Mouse (Mus musculus) CH12.LX (cell line): ENCODE measurements around the gene Gpr68. TPM values are rescaled to one million over a fixed set of nuclear protein-coding genes. Genes with fewer than 3 reads are reported as not detected.

Source experiments
- DNase-seq: peaks from one replicate; pipeline ENCODE4 v3.0.0-alpha.2; 2013; ENCODE audit errors: extremely low read depth
- H3K27ac ChIP-seq: 2 replicates; pipeline ENCODE4 v1.5.1; 2012; ENCODE audit warnings: low read depth, mild to moderate bottlenecking, control low read depth, moderate library complexity; ENCODE audit not compliant: insufficient read depth
- H3K27me3 ChIP-seq: replicated peaks from 2 replicates; pipeline ENCODE3; 2012; ENCODE audit warnings: inconsistent platforms
- H3K36me3 ChIP-seq, 2 experiments: replicated peaks in 1 of 2; 2 replicates each; pipeline versions ENCODE3 to v1.6.1; 2012; ENCODE audit warnings: inconsistent platforms in 1 of 2, low read length in 1 of 2, mild to moderate bottlenecking in 1 of 2, mixed read lengths in 1 of 2, moderate library complexity in 1 of 2; ENCODE audit not compliant: control insufficient read depth in 1 of 2, insufficient read depth in 1 of 2
- H3K4me1 ChIP-seq, 2 experiments: 2 replicates each; pipeline ENCODE4 v1.6.1; 2012; ENCODE audit warnings: inconsistent platforms in 1 of 2, moderate library complexity in 1 of 2; ENCODE audit not compliant: insufficient read depth in 2 of 2, control insufficient read depth in 1 of 2
- H3K4me2 ChIP-seq: 2 replicates; pipeline ENCODE4 v1.6.1; 2012; ENCODE audit warnings: low read depth, mild to moderate bottlenecking, control low read depth; ENCODE audit not compliant: poor library complexity, insufficient read depth, severe bottlenecking
- H3K4me3 ChIP-seq, 3 experiments: fragments of 150-350 bp in 1 of 3; sonication (generic) in 1 of 3; replicated peaks in 1 of 3; 2 replicates each; pipeline versions ENCODE3 to v1.5.1; 2011 to 2012; ENCODE audit warnings: low read depth in 2 of 3, low read length in 2 of 3, mild to moderate bottlenecking in 2 of 3, moderate library complexity in 2 of 3, control low read depth in 1 of 3, improper control_type of control experiment in 1 of 3, inconsistent platforms in 1 of 3, mixed read lengths in 1 of 3; ENCODE audit not compliant: poor library complexity in 1 of 3
- H3K79me2 ChIP-seq: replicated peaks from 2 replicates; pipeline ENCODE4 v1.6.1; 2012; ENCODE audit warnings: mild to moderate bottlenecking, moderate library complexity; ENCODE audit not compliant: control insufficient read depth, poor library complexity, insufficient read depth, severe bottlenecking; ENCODE audit errors: extremely low read depth
- H3K9ac ChIP-seq: 2 replicates; pipeline ENCODE4 v1.6.1; 2012; ENCODE audit warnings: low read depth, mild to moderate bottlenecking, control low read depth, moderate library complexity; ENCODE audit not compliant: insufficient read depth
- H3K9me3 ChIP-seq: replicated peaks from 2 replicates; pipeline ENCODE3; 2012; ENCODE audit warnings: low read length, inconsistent platforms, mixed read lengths
- BHLHE40 ChIP-seq: IDR thresholded peaks from 2 replicates; pipeline ENCODE4 v1.6.1; 2011; ENCODE audit warnings: mild to moderate bottlenecking, low read depth, low read length, improper control_type of control experiment
- CTCF ChIP-seq, 2 experiments: IDR thresholded peaks in 1 of 2; conservative IDR thresholded peaks in 1 of 2; 2 replicates each; pipeline ENCODE4 v1.5.1; 2011 to 2012; ENCODE audit warnings: low read depth in 2 of 2, low read length in 2 of 2, improper control_type of control experiment in 1 of 2, inconsistent platforms in 1 of 2, mild to moderate bottlenecking in 1 of 2, moderate library complexity in 1 of 2
- E2F4 ChIP-seq: IDR thresholded peaks from 2 replicates; pipeline ENCODE4 v1.6.1; 2011; ENCODE audit warnings: low read depth, low read length, improper control_type of control experiment; ENCODE audit not compliant: insufficient replicate concordance
- ELF1 ChIP-seq: IDR thresholded peaks from 2 replicates; pipeline ENCODE4 v1.6.1; 2014; ENCODE audit warnings: low read depth, mild to moderate bottlenecking, inconsistent platforms, low read length, improper control_type of control experiment
- ETS1 ChIP-seq: conservative IDR thresholded peaks from 2 replicates; pipeline ENCODE4 v1.6.1; 2012; ENCODE audit warnings: low read depth, mild to moderate bottlenecking, inconsistent platforms, low read length, improper control_type of control experiment, moderate library complexity
- GABPA ChIP-seq: IDR thresholded peaks from 2 replicates; pipeline ENCODE4 v1.6.1; 2012; ENCODE audit warnings: low read depth, low read length, improper control_type of control experiment, inconsistent platforms; ENCODE audit not compliant: insufficient replicate concordance
- HCFC1 ChIP-seq: IDR thresholded peaks from 2 replicates; pipeline ENCODE4 v1.6.1; 2012; ENCODE audit warnings: low read depth, mild to moderate bottlenecking, inconsistent platforms, low read length, improper control_type of control experiment
- JUN ChIP-seq: IDR thresholded peaks from 2 replicates; pipeline ENCODE4 v1.6.1; 2011; ENCODE audit warnings: low read depth, mild to moderate bottlenecking, low read length, improper control_type of control experiment, moderate library complexity; ENCODE audit not compliant: insufficient read depth
- KAT2A ChIP-seq: IDR thresholded peaks from 2 replicates; pipeline ENCODE4 v1.6.1; 2012; ENCODE audit warnings: low read length, improper control_type of control experiment, inconsistent platforms; ENCODE audit not compliant: insufficient replicate concordance
- MAZ ChIP-seq: IDR thresholded peaks from 2 replicates; pipeline ENCODE4 v1.6.1; 2012; ENCODE audit warnings: low read depth, mild to moderate bottlenecking, inconsistent platforms, low read length, improper control_type of control experiment, moderate library complexity
- MEF2A ChIP-seq: IDR thresholded peaks from 2 replicates; pipeline ENCODE4 v1.6.1; 2014; ENCODE audit warnings: low read depth, mild to moderate bottlenecking, inconsistent platforms, low read length, improper control_type of control experiment, borderline replicate concordance
- MYC ChIP-seq: IDR thresholded peaks from 2 replicates; pipeline ENCODE4 v1.6.1; 2011; ENCODE audit warnings: low read depth, mild to moderate bottlenecking, improper control_type of control experiment, low read length
- NELFE ChIP-seq: IDR thresholded peaks from 2 replicates; pipeline ENCODE4 v1.6.1; 2011; ENCODE audit warnings: low read depth, low read length, improper control_type of control experiment
- POLR2A ChIP-seq: IDR thresholded peaks from 2 replicates; pipeline ENCODE4 v1.6.1; 2011; ENCODE audit warnings: low read depth, mild to moderate bottlenecking, improper control_type of control experiment, low read length
- POLR2AphosphoS2 ChIP-seq: IDR thresholded peaks from 2 replicates; pipeline ENCODE4 v1.6.1; 2011; ENCODE audit warnings: low read depth, low read length, improper control_type of control experiment
- RAD21 ChIP-seq: IDR thresholded peaks from 2 replicates; pipeline ENCODE4 v1.6.1; 2011; ENCODE audit warnings: low read depth, mild to moderate bottlenecking, low read length, improper control_type of control experiment, moderate library complexity
- SMC3 ChIP-seq: IDR thresholded peaks from 2 replicates; pipeline ENCODE4 v1.6.1; 2011; ENCODE audit warnings: low read depth, low read length, improper control_type of control experiment
- TBP ChIP-seq: conservative IDR thresholded peaks from 2 replicates; pipeline ENCODE4 v1.6.1; 2011; ENCODE audit warnings: low read depth, low read length, improper control_type of control experiment
- UBTF ChIP-seq: IDR thresholded peaks from 2 replicates; pipeline ENCODE4 v1.6.1; 2012; ENCODE audit warnings: low read depth, mild to moderate bottlenecking, inconsistent platforms, low read length, improper control_type of control experiment, moderate library complexity
- USF2 ChIP-seq: conservative IDR thresholded peaks from 2 replicates; pipeline ENCODE4 v1.6.1; 2011; ENCODE audit warnings: low read depth, low read length, improper control_type of control experiment
- ZKSCAN1 ChIP-seq: IDR thresholded peaks from 2 replicates; pipeline ENCODE4 v1.6.1; 2012; ENCODE audit warnings: low read depth, inconsistent platforms, low read length, improper control_type of control experiment, borderline replicate concordance
- dilution Hi-C: fragments of 300-500 bp; cut with MboI; formaldehyde crosslinking; loops from 2 replicates; pipeline ENCODE4 v1.14.3; 2020; ENCODE audit warnings: low sequenced_read_pairs; ENCODE audit not compliant: extremely low pct_unique_long_range_greater_than_20kb, extremely low pct_ligation_motif_present
- in situ Hi-C: fragments of 300-500 bp; cut with MboI; formaldehyde crosslinking; loops from 3 replicates; pipeline ENCODE4 v1.14.3; 2019; ENCODE audit warnings: low sequenced_read_pairs, low pct_ligation_motif_present, low pct_unique_long_range_greater_than_20kb, mixed read lengths
- polyA plus RNA-seq: library from polyadenylated mRNA; unstranded; fragments of >175 nt; gene quantifications from 2 replicates; pipeline ENCODE4 v1.2.1, GENCODE M21; 2012; ENCODE audit warnings: low read depth; ENCODE audit not compliant: insufficient read length
- total RNA-seq, 2 experiments: library from RNA; depleted of rRNA; stranded (reverse); fragments of 300-350 nt in 1 of 2; fragments of >200 nt in 1 of 2; gene quantifications; 2 replicates each; pipeline ENCODE4 v1.2.3; 2012 to 2014

Gene Gpr68
- total and polyA plus RNA-seq, 3 experiments: 1.2 to 4.2 (median 1.5) TPM

DNA sequence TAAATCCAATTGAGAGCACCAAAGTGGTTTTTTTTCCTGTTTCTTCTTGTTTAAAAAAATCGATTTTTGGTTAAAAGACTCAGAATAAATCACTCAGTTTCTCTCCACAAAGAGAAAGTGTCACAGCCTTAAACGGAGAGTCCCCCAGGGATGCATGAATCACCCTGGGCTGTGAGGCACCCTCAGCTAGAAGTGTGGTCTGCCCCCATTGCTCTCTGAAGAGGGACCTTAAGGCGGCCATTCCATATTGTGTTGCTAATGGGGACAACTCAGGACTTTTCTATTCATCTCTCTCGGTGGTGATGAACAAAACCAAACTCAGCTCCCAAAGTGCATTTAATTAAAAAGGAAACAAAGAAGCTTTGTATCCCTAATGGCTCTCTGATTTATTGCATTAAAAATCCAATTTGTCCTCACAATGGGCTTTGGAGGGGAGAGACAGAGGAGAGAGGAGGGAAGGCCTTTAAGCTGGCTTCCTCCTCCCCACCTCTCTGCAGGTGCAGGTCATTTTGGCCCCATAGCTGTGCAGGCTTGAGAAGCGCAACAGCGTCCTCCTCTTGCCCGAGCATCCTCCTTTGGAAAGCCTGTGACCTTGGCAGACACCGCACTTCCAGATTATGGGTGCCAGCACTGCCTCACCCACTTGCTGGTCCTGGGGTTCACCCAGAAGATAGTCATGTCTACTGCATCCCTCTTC lies 76.2 kb downstream of the Gpr68 start:
- no peak for TF ChIP-seq ZKSCAN1
- TF ChIP-seq POLR2AphosphoS2: no peak
- TF ChIP-seq NELFE: no peak
- TF ChIP-seq MAZ: no peak
- TF ChIP-seq RAD21: no peak
- TF ChIP-seq ETS1: no peak
- TF ChIP-seq ELF1: no peak
- no peak for TF ChIP-seq GABPA
- no peak for TF ChIP-seq POLR2A
- no peak for TF ChIP-seq SMC3
- TF ChIP-seq MYC: no peak
- TF ChIP-seq TBP: no peak
- TF ChIP-seq UBTF: no peak
- TF ChIP-seq MEF2A: no peak
- in situ Hi-C loops: no loop called here
- no peak for DNase-seq
- no peak overlapping the region for H3K4me3 ChIP-seq
- H3K9me3 ChIP-seq: peaks cover 5% of the 10 kb centered on the region
- no peak overlapping the region for H3K27ac ChIP-seq
- H3K4me2 ChIP-seq: no peak overlapping the region
- peaks cover 4% of the 10 kb centered on the region for H3K79me2 ChIP-seq
- peaks cover 23 to 62% of the 10 kb centered on the region in 2 experiments for H3K36me3 ChIP-seq
- peaks cover 4 to 15% of the 10 kb centered on the region in 2 experiments for H3K4me1 ChIP-seq
- H3K27me3 ChIP-seq: no peaks in the 10 kb centered on the region
- H3K9ac ChIP-seq: no peak overlapping the region
- dilution Hi-C loops: no loop called here

DNA sequence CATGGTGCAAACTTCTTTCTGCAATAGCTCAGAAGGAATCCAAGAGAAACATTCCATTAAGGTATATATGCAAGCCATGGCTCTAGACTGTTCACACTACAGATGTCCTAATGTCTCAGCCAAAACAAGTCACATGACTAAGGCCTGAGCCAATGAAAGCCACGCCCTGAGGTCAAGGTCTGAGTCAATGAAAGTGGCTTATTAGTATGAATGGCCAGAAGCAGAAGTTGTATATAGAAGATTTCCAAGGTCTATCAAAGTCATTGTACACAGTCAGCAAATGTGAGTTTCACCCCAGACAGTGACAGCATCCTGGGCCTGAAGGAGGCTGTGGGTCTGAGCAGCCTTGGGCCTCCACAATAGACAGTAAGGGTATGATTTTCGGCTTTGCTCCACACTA lies 77.0 kb downstream of the Gpr68 start:
- in situ Hi-C loops: no loop called here
- Histone ChIP-seq H3K79me2 (no peaks in the 10 kb centered on the region; the same call in 1 of the 2 replicates), H3K4me3 (no peak overlapping the region), H3K9ac (no peak overlapping the region), H3K4me1 (peaks cover 3 to 13% of the 10 kb centered on the region in 2 experiments), H3K27ac (no peak overlapping the region), H3K4me2 (no peak overlapping the region), H3K27me3 (no peaks in the 10 kb centered on the region), H3K9me3 (peaks cover 5% of the 10 kb centered on the region), H3K36me3 (peaks cover 23 to 62% of the 10 kb centered on the region in 2 experiments)
- dilution Hi-C loops: no loop called here
- no peak for DNase-seq
- TF ChIP-seq HCFC1 (no peak), CTCF (conservative IDR thresholded peaks at IDR 0.05 in 1 of 2, IDR thresholded peaks at IDR 0.05 in 1 of 2; ENCODE audit: low read depth in 2 of 2, low read length in 2 of 2) (no peak), ELF1 (no peak), MYC (no peak), BHLHE40 (no peak), KAT2A (no peak), JUN (no peak), UBTF (no peak), E2F4 (no peak), NELFE (no peak), USF2 (no peak)
- TF ChIP-seq, all 38 proteins: peak for 0

Other genes with a start within 250 kb of the Gpr68 start
- gene Rps6ka5, start 181.2 kb downstream of the Gpr68 start, total RNA-seq (2012; rRNA removed): 2.9 and 3.2 TPM in 2 replicates
- gene Rps6ka5, start 181.2 kb downstream of the Gpr68 start, total RNA-seq (2014; rRNA removed): 4.8 and 6.1 TPM in 2 replicates
- gene Rps6ka5, start 181.2 kb downstream of the Gpr68 start, polyA plus RNA-seq: 6.1 and 6.2 TPM in 2 replicates
- 12.5 and 20.6 TPM in 2 replicates for gene Dglucy, start 129.1 kb downstream of the Gpr68 start, total RNA-seq (2012; rRNA removed)
- gene Dglucy, start 129.1 kb downstream of the Gpr68 start, total RNA-seq (2014; rRNA removed): 5.3 and 5.5 TPM in 2 replicates
- 10.1 and 11.0 TPM in 2 replicates for gene Dglucy, start 129.1 kb downstream of the Gpr68 start, polyA plus RNA-seq
- gene Ccdc88c, start 120.9 kb upstream of the Gpr68 start, total RNA-seq (2012; rRNA removed): 24.9 and 25.9 TPM in 2 replicates
- gene Ccdc88c, start 120.9 kb upstream of the Gpr68 start, total RNA-seq (2014; rRNA removed): 19.3 and 20.3 TPM in 2 replicates
- 30.1 and 32.7 TPM in 2 replicates for gene Ccdc88c, start 120.9 kb upstream of the Gpr68 start, polyA plus RNA-seq
- 43.2 and 49.9 TPM in 2 replicates for gene Ppp4r3a, start 175.5 kb upstream of the Gpr68 start, total RNA-seq (2012; rRNA removed)
- gene Ppp4r3a, start 175.5 kb upstream of the Gpr68 start, total RNA-seq (2014; rRNA removed): 68.6 and 77.5 TPM in 2 replicates
- 64.5 and 68.5 TPM in 2 replicates for gene Ppp4r3a, start 175.5 kb upstream of the Gpr68 start, polyA plus RNA-seq